Mouse (Mus musculus) liver, adult 2 months (tissue): ENCODE data around the gene Rab10. TPM values are rescaled to one million over a fixed set of nuclear protein-coding genes. Genes with fewer than 3 reads are reported as not detected.

Experiments
- DNase-seq: peaks from one replicate; pipeline ENCODE4 v3.0.0-alpha.2; 2011; ENCODE audit warnings: low read depth, low spot score; ENCODE audit errors: extremely low read depth
- H3K27ac ChIP-seq: fragments of 200-500 bp; replicated peaks from 2 replicates; pipeline ENCODE4 v1.5.1; 2012; ENCODE audit warnings: low read depth, mild to moderate bottlenecking, control low read depth, inconsistent platforms, low read length; ENCODE audit not compliant: insufficient read depth
- H3K27me3 ChIP-seq: fragments of 200-500 bp; 2 replicates; pipeline ENCODE4 v1.6.1; 2012; ENCODE audit warnings: mild to moderate bottlenecking, moderate library complexity, low read length, inconsistent platforms; ENCODE audit not compliant: control insufficient read depth, insufficient read depth
- H3K36me3 ChIP-seq: fragments of 200-500 bp; 2 replicates; pipeline ENCODE4 v1.6.1; 2012; ENCODE audit warnings: low read length, inconsistent platforms; ENCODE audit not compliant: control insufficient read depth, insufficient read depth
- H3K4me1 ChIP-seq: fragments of 200-500 bp; 2 replicates; pipeline ENCODE4 v1.6.1; 2011; ENCODE audit warnings: low read length; ENCODE audit not compliant: control insufficient read depth, insufficient read depth
- H3K4me3 ChIP-seq: fragments of 200-500 bp; 2 replicates; pipeline ENCODE4 v1.5.1; 2011; ENCODE audit warnings: low read depth, mild to moderate bottlenecking, control low read depth, low read length, moderate library complexity; ENCODE audit not compliant: insufficient read depth
- H3K79me2 ChIP-seq: fragments of 200-500 bp; 2 replicates; pipeline ENCODE4 v1.6.1; 2012; ENCODE audit warnings: inconsistent platforms, mild to moderate bottlenecking, low read length, moderate library complexity; ENCODE audit not compliant: control insufficient read depth, insufficient read depth
- H3K9ac ChIP-seq: fragments of 200-500 bp; 2 replicates; pipeline ENCODE4 v1.6.1; 2012; ENCODE audit warnings: low read depth, mild to moderate bottlenecking, control low read depth, inconsistent platforms, low read length
- CTCF ChIP-seq: fragments of 200-500 bp; IDR thresholded peaks from 2 replicates; pipeline ENCODE4 v1.5.1; 2011; ENCODE audit warnings: low read depth, low read length, control low read depth
- POLR2A ChIP-seq: fragments of 200-500 bp; IDR thresholded peaks from 2 replicates; pipeline ENCODE4 v1.6.1; 2011; ENCODE audit warnings: low read length, control low read depth; ENCODE audit not compliant: insufficient read depth; ENCODE audit errors: extremely low read depth
- WGBS: fragments of 180-500 bp; shearing (Covaris S2); methylation state at CpG from one replicate; pipeline ENCODE4 v1.1.7; 2018; 5-methylcytosine and 5-hydroxymethylcytosine counted together
- polyA plus RNA-seq: library from polyadenylated mRNA; depleted of rRNA; stranded (reverse); fragments of >200 nt; gene quantifications from 2 replicates; pipeline ENCODE4 v1.2.3, GENCODE M21; 2012
- total RNA-seq: library from RNA; depleted of rRNA; stranded (reverse); fragments of >200 nt; gene quantifications from 2 replicates; pipeline ENCODE4 v1.2.3, GENCODE M21; 2014

Rab10 gene
- total and polyA plus RNA-seq, 2 experiments = 18.7 to 42.8 TPM

GRCm38 (mm10) chr12:3296056-3296455, 13.7 kb downstream of the Rab10 start:
- Histone ChIP-seq H3K79me2 (peaks cover 38% of the 10 kb centered on the region; the same call in 1 of the 2 replicates), H3K27me3 (no peaks in the 10 kb centered on the region), H3K4me3 (no peak overlapping the region), H3K36me3 (no peaks in the 10 kb centered on the region), H3K9ac (no peak overlapping the region), H3K27ac (no peak overlapping the region), H3K4me1 (peaks cover 6% of the 10 kb centered on the region; the same call in 1 of the 2 replicates)
- 76% methylated on average over 2 of the region's 2 CpGs for WGBS
- TF ChIP-seq POLR2A (no peak), CTCF (no peak)
- no peak for DNase-seq

GRCm38 (mm10) chr12:3291849-3292248, 17.9 kb downstream of the Rab10 start:
- H3K9ac ChIP-seq = no peak overlapping the region
- peaks cover 6% of the 10 kb centered on the region; the same call in 1 of the 2 replicates for H3K4me1 ChIP-seq
- H3K36me3 ChIP-seq = no peaks in the 10 kb centered on the region
- H3K4me3 ChIP-seq = no peak overlapping the region
- peaks cover 36% of the 10 kb centered on the region; the same call in 1 of the 2 replicates for H3K79me2 ChIP-seq
- no peak for DNase-seq
- TF ChIP-seq CTCF (no peak), POLR2A (no peak)
- no peak overlapping the region for H3K27ac ChIP-seq
- H3K27me3 ChIP-seq = no peaks in the 10 kb centered on the region
- 95% methylated on average over 1 of the region's 1 CpGs for WGBS

GRCm38 (mm10) chr12:3291038-3291437, 18.7 kb downstream of the Rab10 start:
- DNase-seq = no peak
- 85% methylated on average over 4 of the region's 4 CpGs for WGBS
- H3K79me2 ChIP-seq = peaks cover 33% of the 10 kb centered on the region; the same call in 1 of the 2 replicates
- peaks cover 6% of the 10 kb centered on the region; the same call in 1 of the 2 replicates for H3K4me1 ChIP-seq
- no peaks in the 10 kb centered on the region for H3K36me3 ChIP-seq
- TF ChIP-seq POLR2A = no peak
- no peak for TF ChIP-seq CTCF
- H3K9ac ChIP-seq = no peak overlapping the region
- H3K27me3 ChIP-seq = no peaks in the 10 kb centered on the region
- H3K27ac ChIP-seq = no peak overlapping the region
- no peak overlapping the region for H3K4me3 ChIP-seq

- no peak for DNase-seq
- Histone ChIP-seq H3K9ac (no peak overlapping the region), H3K4me1 (peaks cover 8% of the 10 kb centered on the region), H3K79me2 (peaks cover 31% of the 10 kb centered on the region; the same call in 1 of the 2 replicates), H3K4me3 (no peak overlapping the region), H3K36me3 (no peaks in the 10 kb centered on the region), H3K27me3 (no peaks in the 10 kb centered on the region), H3K27ac (no peak overlapping the region)
- WGBS = 97% methylated on average over 1 of the region's 1 CpGs
- TF ChIP-seq CTCF = no peak
- no peak for TF ChIP-seq POLR2A
Measured at GRCm38 (mm10) chr12:3288440-3288839, 21.3 kb downstream of the Rab10 start.

- no peak overlapping the region for H3K27ac ChIP-seq
- no peak for DNase-seq
Measured at GRCm38 (mm10) chr12:3285919-3286318, 23.9 kb downstream of the Rab10 start.

GRCm38 (mm10) chr12:3285377-3285776, 24.4 kb downstream of the Rab10 start:
- no peak overlapping the region for H3K27ac ChIP-seq
- H3K79me2 ChIP-seq = peaks cover 22% of the 10 kb centered on the region; the same call in 1 of the 2 replicates
- H3K4me3 ChIP-seq = no peak overlapping the region
- DNase-seq = no peak
- WGBS = 84% methylated on average over 6 of the region's 6 CpGs
- H3K27me3 ChIP-seq = no peaks in the 10 kb centered on the region
- peaks cover 10% of the 10 kb centered on the region for H3K4me1 ChIP-seq
- no peak for TF ChIP-seq CTCF
- TF ChIP-seq POLR2A = no peak
- no peaks in the 10 kb centered on the region for H3K36me3 ChIP-seq
- H3K9ac ChIP-seq = no peak overlapping the region

More at GRCm38 (mm10) chr12:3285919-3286318, 23.9 kb downstream of the Rab10 start:
- H3K79me2 ChIP-seq = peaks cover 22% of the 10 kb centered on the region; the same call in 1 of the 2 replicates
- peaks cover 10% of the 10 kb centered on the region for H3K4me1 ChIP-seq
- H3K36me3 ChIP-seq = no peaks in the 10 kb centered on the region
- H3K9ac ChIP-seq = no peak overlapping the region
- TF ChIP-seq POLR2A = no peak
- TF ChIP-seq CTCF = no peak
- no peaks in the 10 kb centered on the region for H3K27me3 ChIP-seq
- no peak overlapping the region for H3K4me3 ChIP-seq
- 65% methylated on average over 1 of the region's 1 CpGs for WGBS
